Mouse (Mus musculus) embryonic facial prominence, embryonic 11.5 days (tissue): ENCODE results near the gene Cyb561. TPM values are rescaled to one million over a fixed set of nuclear protein-coding genes. Genes with fewer than 3 reads are reported as not detected.

Source experiments
- ATAC-seq: fragments of 200-750 bp; cut with Nextera tagmentation; replicated peaks from 2 replicates; pipeline ENCODE4 v1.8.0; 2017; ENCODE audit warnings: low read depth; ENCODE audit not compliant: insufficient number of reproducible peaks, low FRiP score, low TSS enrichment
- DNase-seq: peaks from one replicate; pipeline ENCODE4 v3.0.0-alpha.2; 2015; ENCODE audit warnings: low spot score
- H3K27ac ChIP-seq: fragments of 300-500 bp; sonication (generic); replicated peaks from 2 replicates; pipeline ENCODE4 v1.5.1; 2014; ENCODE audit warnings: mild to moderate bottlenecking, low read depth, low read length, control low read depth
- H3K27me3 ChIP-seq: fragments of 300-500 bp; sonication (generic); 2 replicates; pipeline ENCODE4 v1.6.1; 2014; ENCODE audit warnings: mild to moderate bottlenecking, low read length, moderate library complexity, mixed read lengths; ENCODE audit not compliant: control insufficient read depth, insufficient read depth
- H3K36me3 ChIP-seq: fragments of 300-500 bp; sonication (generic); replicated peaks from 2 replicates; pipeline ENCODE4 v1.6.1; 2014; ENCODE audit warnings: low read depth, mild to moderate bottlenecking, low read length, moderate library complexity, mixed read lengths; ENCODE audit not compliant: control insufficient read depth, insufficient read depth
- H3K4me1 ChIP-seq: fragments of 300-500 bp; sonication (generic); 2 replicates; pipeline ENCODE4 v1.6.1; 2014; ENCODE audit warnings: low read length, mixed read lengths; ENCODE audit not compliant: control insufficient read depth, insufficient read depth
- H3K4me2 ChIP-seq: fragments of 300-500 bp; sonication (generic); 2 replicates; pipeline ENCODE4 v1.6.1; 2014; ENCODE audit warnings: low read depth, mild to moderate bottlenecking, control low read depth, low read length, moderate library complexity
- H3K4me3 ChIP-seq: fragments of 300-500 bp; sonication (generic); 2 replicates; pipeline ENCODE4 v1.5.1; 2014; ENCODE audit warnings: low read depth, low read length, control low read depth
- H3K9ac ChIP-seq: fragments of 300-500 bp; sonication (generic); replicated peaks from 2 replicates; pipeline ENCODE4 v1.6.1; 2014; ENCODE audit warnings: mild to moderate bottlenecking, control low read depth, low read length
- H3K9me3 ChIP-seq: fragments of 300-500 bp; sonication (generic); replicated peaks from 2 replicates; pipeline ENCODE4 v1.6.1; 2016; ENCODE audit warnings: mild to moderate bottlenecking, low read length, inconsistent platforms, mixed read lengths; ENCODE audit not compliant: control insufficient read depth
- WGBS: fragments of 180-500 bp; shearing (Covaris S2); extraction: QIAGEN DNeasy Blood & Tissue Kit; methylation state at CpG from one replicate; pipeline ENCODE4 v1.1.7; 2014; 5-methylcytosine and 5-hydroxymethylcytosine counted together
- polyA plus RNA-seq: library from polyadenylated mRNA; unstranded; fragments of >200 nt; fragmentation: Nextera tagmentation; extraction: Ambion mirVana; gene quantifications from 2 replicates; pipeline ENCODE4 v1.2.1, GENCODE M21; 2014

Gene Cyb561
- polyA plus RNA-seq, 1 experiment from 2014 or later: 9.9 TPM

GRCm38 (mm10) chr11:105978634-105979033, 25.5 kb upstream of the Cyb561 start:
- H3K4me1 ChIP-seq: no peaks in the 10 kb centered on the region
- no peaks in the 10 kb centered on the region for H3K27me3 ChIP-seq
- H3K9ac ChIP-seq: no peak overlapping the region
- 82% methylated on average over 5 of the region's 5 CpGs for WGBS
- no peaks in the 10 kb centered on the region for H3K9me3 ChIP-seq
- no peak for DNase-seq
- H3K27ac ChIP-seq: no peak overlapping the region
- no peaks in the 10 kb centered on the region for H3K36me3 ChIP-seq
- H3K4me2 ChIP-seq: no peak overlapping the region
- no peak overlapping the region for H3K4me3 ChIP-seq
- no peak for ATAC-seq

- H3K4me3 ChIP-seq: no peak overlapping the region
- no peaks in the 10 kb centered on the region for H3K9me3 ChIP-seq
- H3K4me1 ChIP-seq: no peaks in the 10 kb centered on the region
- ATAC-seq (no peak), DNase-seq (no peak)
- H3K9ac ChIP-seq: no peak overlapping the region
- no peaks in the 10 kb centered on the region for H3K36me3 ChIP-seq
- no peak overlapping the region for H3K4me2 ChIP-seq
- no peaks in the 10 kb centered on the region for H3K27me3 ChIP-seq
- H3K27ac ChIP-seq: no peak overlapping the region
- WGBS: 81% methylated on average over 2 of the region's 2 CpGs
These were observed 25.1 kb upstream of the Cyb561 start for GRCm38 (mm10) chr11:105978232-105978631.

- H3K4me2 ChIP-seq: no peak overlapping the region
- H3K36me3 ChIP-seq: no peaks in the 10 kb centered on the region
- no peaks in the 10 kb centered on the region for H3K9me3 ChIP-seq
- no peaks in the 10 kb centered on the region for H3K4me1 ChIP-seq
- 89% methylated on average over 5 of the region's 5 CpGs for whole genome bisulfite sequencing
- no peak overlapping the region for H3K4me3 ChIP-seq
- H3K9ac ChIP-seq: no peak overlapping the region
- no peaks in the 10 kb centered on the region for H3K27me3 ChIP-seq
- DNase-seq: no peak
- no peak overlapping the region for H3K27ac ChIP-seq
- no peak for ATAC-seq
These were observed 22.5 kb upstream of the Cyb561 start for GRCm38 (mm10) chr11:105975636-105976035.

GRCm38 (mm10) chr11:105975050-105975449, 21.9 kb upstream of the Cyb561 start:
- no peak overlapping the region for H3K27ac ChIP-seq
- H3K27me3 ChIP-seq: no peaks in the 10 kb centered on the region
- no peak overlapping the region for H3K9ac ChIP-seq
- no peak for DNase-seq
- no peaks in the 10 kb centered on the region for H3K4me1 ChIP-seq
- H3K9me3 ChIP-seq: no peaks in the 10 kb centered on the region
- H3K36me3 ChIP-seq: no peaks in the 10 kb centered on the region
- WGBS: 76% methylated on average over 3 of the region's 3 CpGs
- H3K4me3 ChIP-seq: no peak overlapping the region
- ATAC-seq: no peak
- H3K4me2 ChIP-seq: no peak overlapping the region

GRCm38 (mm10) chr11:105974593-105974992, 21.5 kb upstream of the Cyb561 start:
- Histone ChIP-seq H3K27ac (no peak overlapping the region), H3K27me3 (no peaks in the 10 kb centered on the region), H3K9me3 (no peaks in the 10 kb centered on the region), H3K4me2 (no peak overlapping the region), H3K9ac (no peak overlapping the region), H3K36me3 (no peaks in the 10 kb centered on the region), H3K4me1 (no peaks in the 10 kb centered on the region), H3K4me3 (no peak overlapping the region)
- no peak for ATAC-seq
- no peak for DNase-seq
- 93% methylated on average over 6 of the region's 6 CpGs for WGBS

- 70% methylated on average over 1 of the region's 1 CpGs for WGBS
- Histone ChIP-seq H3K27me3 (peaks cover 25% of the 10 kb centered on the region), H3K36me3 (no peaks in the 10 kb centered on the region)
These were observed 16.4 kb upstream of the Cyb561 start for GRCm38 (mm10) chr11:105969516-105969915.

GRCm38 (mm10) chr11:105968948-105969347, 15.8 kb upstream of the Cyb561 start:
- no peaks in the 10 kb centered on the region for H3K36me3 ChIP-seq
- H3K9ac ChIP-seq: no peak overlapping the region
- no peaks in the 10 kb centered on the region for H3K9me3 ChIP-seq
- H3K4me2 ChIP-seq: no peak overlapping the region
- WGBS: 41% methylated on average over 10 of the region's 10 CpGs
- ATAC-seq (no peak), DNase-seq (no peak)
- H3K27me3 ChIP-seq: peaks cover 25% of the 10 kb centered on the region
- H3K4me1 ChIP-seq: peaks cover 4% of the 10 kb centered on the region; the same call in 1 of the 2 replicates
- no peak overlapping the region for H3K4me3 ChIP-seq
- no peak overlapping the region for H3K27ac ChIP-seq

More at GRCm38 (mm10) chr11:105969516-105969915, 16.4 kb upstream of the Cyb561 start:
- Histone ChIP-seq H3K9me3 (no peaks in the 10 kb centered on the region), H3K4me2 (no peak overlapping the region), H3K9ac (no peak overlapping the region), H3K27ac (no peak overlapping the region), H3K4me3 (no peak overlapping the region), H3K4me1 (peaks cover 4% of the 10 kb centered on the region; the same call in 1 of the 2 replicates)
- peak; percentile 10 for DNase-seq
- no peak for ATAC-seq

GRCm38 (mm10) chr11:105967741-105968574, 14.8 kb upstream of the Cyb561 start, which contains the start of gene Ace:
Ace (plus strand) TSS chr11:105967945.
- under 1% methylated on average over 64 of the region's 76 CpGs for WGBS
- peak; percentile 74 for ATAC-seq
- Histone ChIP-seq H3K4me1 (peaks cover 4% of the 10 kb centered on the region; the same call in 1 of the 2 replicates), H3K36me3 (no peaks in the 10 kb centered on the region), H3K4me3 (peak within 1 kb of the TSS; percentile 56), H3K9me3 (no peaks in the 10 kb centered on the region), H3K27me3 (peaks cover 25% of the 10 kb centered on the region), H3K4me2 (peak within 1 kb of the TSS; percentile 98), H3K9ac (peak within 1 kb of the TSS; percentile 42), H3K27ac (no peak within 1 kb of the TSS)
- DNase-seq: peak; percentile 34
